Mouse (Mus musculus) left cerebral cortex, adult 9 months (tissue): ENCODE measurements around the gene Gm16867.
"Not testable (repeated sequence)": the region's sequence is repeated elsewhere in the genome, so short reads cannot be mapped to it uniquely, and the experiment has no call there.

Experiments used
- DNase-seq, 2 experiments: peaks; one replicate each; pipeline ENCODE4 v3.0.0; 2022; ENCODE audit warnings: low spot score in 2 of 2

Gm16867 gene

DNA sequence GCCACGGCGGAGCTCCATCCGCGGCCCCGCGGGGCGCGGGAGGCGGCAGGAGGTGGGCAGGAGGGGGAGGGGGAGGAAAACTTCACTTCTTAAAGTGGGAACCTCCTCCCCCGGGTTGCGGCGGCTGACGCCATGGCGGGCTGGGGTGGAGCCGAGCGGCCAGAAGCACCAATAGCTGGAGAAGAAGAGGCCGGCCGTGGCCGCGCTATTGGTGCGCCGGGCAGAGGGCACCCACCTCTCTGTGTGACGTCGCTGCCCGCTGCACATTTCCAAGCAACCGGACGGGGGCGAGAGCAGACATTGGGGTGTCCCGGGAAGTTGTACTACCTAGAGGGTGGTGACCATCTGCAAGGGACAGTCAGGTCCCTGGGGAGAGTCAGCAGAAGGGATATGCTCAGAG, at the start of gene Gm16867:
TSS of gene Gm16867 (minus strand) at position 189 of the 400 bp plus-strand sequence.
- not testable (repeated sequence) for DNase-seq

DNA sequence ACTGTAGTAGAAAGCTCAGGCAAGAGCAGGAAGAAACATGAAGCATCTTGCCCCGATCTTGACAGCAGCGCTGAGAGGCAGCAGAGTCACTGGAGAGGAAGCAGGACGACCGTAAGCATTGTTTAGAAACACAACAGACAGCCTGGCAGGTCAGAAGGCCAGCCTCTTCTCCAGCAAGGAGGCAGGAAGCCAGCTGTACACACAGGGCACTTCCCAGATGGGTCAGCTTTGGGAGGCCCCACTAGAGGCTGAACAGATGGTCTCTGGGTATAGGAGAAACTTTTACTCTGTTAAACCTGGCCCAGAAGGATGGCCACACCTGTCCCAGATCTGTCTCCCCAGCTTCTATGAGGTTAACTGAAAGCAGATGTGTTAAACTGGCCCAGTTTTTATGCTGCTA, 44.1 kb upstream of the Gm16867 start:
- DNase-seq, result not testable (repeated sequence)

DNA sequence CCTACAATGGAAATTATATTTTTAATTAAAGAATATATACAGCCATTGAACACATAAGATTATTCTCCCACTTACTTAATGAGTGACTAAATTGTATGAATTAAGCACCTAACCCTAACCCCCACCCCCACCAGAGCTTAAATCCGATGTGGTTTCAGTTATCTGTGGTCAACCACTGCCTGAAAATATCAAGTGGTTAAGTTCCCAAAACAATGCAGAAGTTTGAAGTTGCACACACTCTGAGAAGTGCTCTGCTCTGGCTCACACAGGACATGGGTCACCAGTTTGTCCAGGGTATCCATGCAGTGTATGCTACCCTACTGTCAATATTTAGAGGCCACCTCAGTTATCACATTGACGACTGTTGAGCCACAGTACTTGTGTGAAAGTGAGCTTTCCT, 41.9 kb upstream of the Gm16867 start:
- DNase-seq, result not testable (repeated sequence)

DNA sequence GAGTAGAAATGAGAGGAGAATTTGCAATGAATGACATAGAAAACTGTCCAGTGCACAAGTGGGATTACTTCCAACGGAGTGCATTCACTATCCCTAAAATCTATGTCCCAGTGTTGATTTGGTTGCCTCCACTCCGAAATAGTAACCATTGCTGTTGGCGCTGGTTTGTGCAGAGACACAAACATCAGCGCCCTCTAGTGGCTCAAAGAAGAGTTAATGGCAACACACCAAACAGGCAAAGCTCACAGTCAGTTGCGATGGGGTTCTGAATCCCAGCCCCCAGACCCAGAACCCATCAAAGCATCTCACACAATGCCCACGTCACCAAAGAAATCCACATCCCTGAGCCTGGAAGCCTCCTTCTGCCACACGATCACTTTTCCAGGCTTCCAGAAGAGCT, 40.9 kb upstream of the Gm16867 start:
- DNase-seq, result not testable (repeated sequence)

DNA sequence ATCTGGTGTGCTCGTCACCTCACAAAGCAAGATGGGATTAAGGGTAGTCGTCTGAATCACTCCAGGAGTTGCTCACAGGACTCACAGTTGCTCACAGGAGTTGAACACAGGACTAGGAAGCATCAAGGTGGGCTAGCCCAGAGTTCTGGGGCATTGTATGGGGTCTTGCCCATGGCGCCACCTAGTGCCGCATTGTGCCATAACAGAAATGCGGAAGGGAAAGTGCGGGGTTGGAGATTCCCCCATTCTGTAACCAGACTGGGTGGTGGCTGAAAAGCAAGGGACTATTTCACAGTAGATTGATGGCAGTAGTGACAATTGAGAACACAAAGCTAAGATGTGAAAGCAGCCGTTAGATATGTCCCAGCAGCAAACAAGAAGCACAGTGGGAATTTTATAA, 39.5 kb upstream of the Gm16867 start:
- DNase-seq, result not testable (repeated sequence)

DNA sequence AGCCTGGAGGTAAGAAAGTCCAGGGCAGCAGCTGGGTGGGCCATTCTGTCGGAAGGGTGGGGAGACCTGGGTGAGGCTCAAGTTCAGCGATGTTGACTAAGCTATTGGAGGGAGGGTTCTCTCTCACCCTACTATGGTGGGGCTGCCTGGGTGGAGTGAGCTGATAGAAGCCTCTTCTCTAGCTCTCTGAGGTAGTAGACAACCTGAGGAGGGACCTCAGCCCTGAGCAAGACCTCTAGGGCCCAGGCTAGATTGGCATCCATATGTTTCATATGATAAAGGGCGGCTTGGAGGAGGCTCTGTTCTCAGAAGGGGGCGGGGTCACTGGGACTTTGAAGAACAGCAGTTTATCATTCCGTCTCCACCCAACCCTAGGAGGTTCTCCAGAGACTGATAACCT, 37.0 kb upstream of the Gm16867 start:
- not testable (repeated sequence) for DNase-seq

DNA sequence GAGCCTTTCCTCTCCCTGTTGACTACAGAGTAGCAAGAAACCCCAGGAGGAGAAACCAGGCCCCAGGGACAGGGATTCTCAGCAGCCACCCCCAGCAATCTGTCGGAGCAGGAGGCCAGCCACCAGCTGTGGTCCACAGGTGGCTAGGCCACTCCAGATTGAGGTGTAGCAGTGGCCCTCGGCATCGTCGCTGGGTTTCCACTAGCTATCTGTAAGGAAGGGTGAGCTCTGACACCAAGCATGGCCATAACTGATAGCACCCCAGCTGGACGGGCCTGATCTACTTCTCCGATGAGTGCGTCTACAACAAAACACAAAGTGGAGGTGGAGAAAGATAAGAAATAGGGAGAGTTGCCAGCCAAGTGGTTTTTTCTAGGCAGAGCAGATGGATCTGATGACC, 33.4 kb upstream of the Gm16867 start:
- not testable (repeated sequence) for DNase-seq

DNA sequence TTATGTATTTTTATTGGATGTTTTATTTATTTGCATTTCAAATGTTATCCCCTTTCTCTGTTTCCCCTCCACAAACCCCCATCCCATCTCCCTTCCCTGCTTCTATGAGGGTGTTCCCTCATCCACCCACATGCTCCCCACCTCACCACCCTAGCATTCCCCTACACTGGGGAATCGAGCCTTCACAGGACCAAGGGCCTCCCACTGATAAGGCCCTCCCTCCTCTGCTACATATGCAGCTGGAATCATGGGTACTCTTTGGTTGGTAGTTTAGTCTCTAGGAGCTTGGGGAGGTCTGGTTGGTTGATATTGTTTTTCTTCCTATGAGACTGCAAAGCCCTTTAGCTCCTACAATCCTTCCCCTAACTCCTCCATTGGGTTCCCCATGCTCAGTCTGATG, 23.0 kb upstream of the Gm16867 start:
- DNase-seq, result not testable (repeated sequence)

DNA sequence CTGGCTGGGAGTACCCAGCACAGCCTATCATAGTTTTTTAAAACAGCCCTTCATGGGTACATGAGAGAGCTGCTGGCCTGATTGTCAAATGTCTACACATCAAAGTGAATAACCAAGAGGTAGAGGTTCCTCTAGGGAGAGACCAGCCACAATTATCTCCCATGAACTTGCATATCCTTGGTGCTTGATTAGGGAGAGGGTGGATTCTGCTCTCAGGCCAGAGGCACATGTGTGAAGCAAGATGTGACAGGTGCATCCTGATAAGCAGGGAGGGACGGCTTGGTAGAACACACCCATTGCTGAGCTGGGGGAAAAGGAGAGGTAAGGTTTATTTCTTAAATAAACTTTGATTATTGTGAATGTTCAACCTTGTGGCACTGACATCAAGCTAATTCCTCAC, 19.8 kb upstream of the Gm16867 start:
- not testable (repeated sequence) for DNase-seq

DNA sequence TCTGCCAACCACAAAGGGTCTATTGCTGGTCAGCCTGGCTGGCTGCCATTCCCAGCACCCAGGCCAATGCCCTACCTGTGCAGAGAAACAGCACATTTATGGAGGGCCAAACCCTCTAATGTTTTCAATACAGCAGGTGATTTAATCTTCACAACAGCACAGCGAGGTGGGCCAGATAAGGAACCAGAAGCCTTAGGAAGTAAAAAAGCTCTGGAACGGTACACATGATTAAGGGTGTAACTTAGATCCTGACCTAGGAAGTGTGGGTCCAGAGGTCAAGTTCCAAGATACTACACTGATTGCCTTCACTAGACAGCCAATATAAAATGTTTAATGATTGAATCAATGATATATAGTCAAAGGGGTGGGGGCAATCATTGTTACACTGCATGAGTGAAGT, 17.6 kb upstream of the Gm16867 start:
- DNase-seq, result not testable (repeated sequence)

DNA sequence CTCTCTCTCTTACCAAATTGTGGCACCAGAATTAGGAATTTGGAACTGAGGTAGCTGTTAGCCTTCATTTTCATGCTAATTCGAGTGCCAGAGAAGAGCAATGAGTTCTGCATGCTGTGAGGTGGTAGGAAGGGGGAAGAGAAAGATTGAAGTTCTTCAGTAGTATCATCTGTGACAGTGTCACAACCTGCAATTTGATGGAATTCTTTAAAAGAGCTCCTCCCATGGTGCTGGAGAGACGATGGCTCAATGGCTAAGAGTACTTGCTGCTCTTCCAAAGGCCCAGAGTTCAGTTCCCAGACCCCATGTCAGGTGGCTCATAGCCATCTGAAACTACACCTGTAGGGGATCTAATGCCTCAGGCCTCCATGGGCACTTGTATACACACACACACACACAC, 9.3 kb upstream of the Gm16867 start, which contains the start of gene Gm27179:
TSS of gene Gm27179 (minus strand) at position 101 of the 400 bp plus-strand sequence.
- not testable (repeated sequence) for DNase-seq

DNA sequence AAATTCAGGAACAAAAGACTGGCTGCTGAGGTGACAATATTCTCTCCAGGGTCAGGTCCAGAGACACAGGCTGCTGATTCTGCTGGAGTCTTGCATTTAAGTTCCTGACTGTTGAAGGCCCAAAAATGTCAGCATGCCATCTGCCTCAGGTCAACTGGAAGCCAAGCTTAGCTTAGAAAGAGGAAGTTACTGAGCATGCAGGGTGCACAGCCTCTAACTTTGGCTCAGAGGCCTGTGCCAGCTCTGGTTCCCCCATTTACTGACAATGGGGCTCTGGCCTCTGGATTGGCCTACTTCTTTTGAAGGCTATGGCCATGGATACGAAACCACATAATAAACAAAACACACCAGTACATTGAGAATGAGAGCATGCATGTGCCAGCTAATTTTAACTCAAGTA, 3.8 kb upstream of the Gm16867 start:
- not testable (repeated sequence) for DNase-seq

DNA sequence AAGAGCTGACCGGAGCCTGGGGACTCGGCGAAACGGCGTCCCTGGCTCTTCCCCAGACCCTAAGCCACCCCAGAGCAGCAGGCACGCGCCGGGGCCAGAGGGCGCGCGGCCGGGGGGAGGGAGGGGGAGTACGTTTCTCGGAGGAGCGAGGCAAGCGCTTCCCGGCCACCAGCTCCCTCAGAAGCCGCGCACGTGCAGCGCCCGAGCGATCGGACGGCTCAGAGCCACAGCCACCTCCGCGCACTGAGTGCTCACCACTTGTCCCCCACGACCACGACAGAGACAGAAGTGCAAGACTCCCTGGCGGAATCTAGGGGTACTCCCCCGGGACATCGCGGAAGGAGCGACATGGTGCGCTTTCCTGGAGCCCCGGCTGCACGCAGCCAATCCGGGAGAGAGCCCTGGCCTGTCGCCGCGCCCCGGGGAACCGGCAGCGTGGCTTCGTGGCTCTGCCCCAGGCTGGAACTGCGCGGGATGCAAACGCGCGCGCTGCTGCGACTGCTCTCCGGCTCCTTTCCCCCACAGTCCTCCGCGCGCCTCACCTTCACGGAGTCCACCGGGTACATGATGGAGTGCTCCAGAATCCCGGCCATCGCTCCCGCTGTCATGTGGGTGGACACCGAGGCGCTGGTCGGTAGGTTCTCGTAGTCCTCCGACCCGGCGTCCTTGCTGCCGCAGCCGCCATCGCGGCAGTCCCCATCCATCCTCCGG, 567 bp downstream of the Gm16867 start:
- DNase-seq, result not testable (repeated sequence)

DNA sequence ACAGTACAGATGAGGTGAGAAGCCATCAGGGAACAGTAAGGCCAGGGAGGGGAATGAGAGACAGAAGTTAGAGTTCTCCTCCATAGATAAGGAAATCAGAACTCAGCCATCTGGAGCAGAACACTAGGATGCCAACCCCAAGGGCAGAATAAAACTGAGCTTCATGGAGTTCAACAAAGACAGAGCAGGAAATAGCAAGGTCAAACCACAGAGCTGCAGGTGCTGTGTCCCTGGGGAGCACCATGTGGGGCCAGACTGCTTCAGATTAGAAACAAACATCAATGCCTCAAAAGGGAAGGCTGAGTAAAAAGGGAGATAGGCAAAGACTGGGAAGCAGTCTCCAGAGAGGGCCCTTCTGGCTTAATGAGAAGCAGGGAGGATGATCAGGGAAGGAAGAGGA, 6.9 kb downstream of the Gm16867 start:
- not testable (repeated sequence) for DNase-seq

DNA sequence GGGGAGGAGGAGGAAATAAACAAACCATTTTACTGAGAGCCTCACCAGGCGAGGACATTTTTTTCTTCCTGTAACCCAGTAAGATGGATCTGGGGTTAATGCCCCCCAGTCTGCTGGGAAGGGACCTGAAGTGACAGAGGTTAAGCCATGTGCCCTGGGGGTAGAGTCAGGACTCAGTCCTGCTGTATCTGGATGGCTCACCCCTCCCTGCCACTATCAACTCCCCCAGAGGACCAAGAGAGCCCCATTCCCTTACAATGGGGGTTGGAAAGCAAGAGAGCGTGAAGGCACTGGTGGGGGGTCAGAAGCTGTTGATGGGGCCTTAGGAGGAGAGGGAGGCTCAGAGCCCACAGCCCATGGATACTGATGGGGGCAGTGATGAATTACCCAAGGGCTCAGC, 8.2 kb downstream of the Gm16867 start:
- not testable (repeated sequence) for DNase-seq

DNA sequence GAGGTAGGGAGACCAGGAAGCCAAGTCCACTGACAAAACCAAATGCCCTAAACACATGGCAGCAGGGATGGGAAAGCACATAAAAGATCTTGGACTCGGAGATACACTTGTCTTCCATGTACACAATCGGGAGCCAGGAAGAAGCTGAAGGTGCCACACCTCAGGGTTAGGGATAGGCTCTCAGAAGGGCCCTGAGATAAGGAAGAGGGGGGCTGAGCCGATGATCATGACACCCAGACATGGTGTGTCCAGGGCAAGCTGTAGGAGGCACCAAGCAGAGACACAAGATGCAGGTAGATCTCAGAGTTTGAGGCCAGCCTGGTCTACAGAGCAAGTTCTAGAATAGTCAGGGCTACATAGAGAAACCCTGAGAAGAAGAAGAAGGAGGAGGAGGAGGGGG, 8.6 kb downstream of the Gm16867 start:
- not testable (repeated sequence) for DNase-seq

DNA sequence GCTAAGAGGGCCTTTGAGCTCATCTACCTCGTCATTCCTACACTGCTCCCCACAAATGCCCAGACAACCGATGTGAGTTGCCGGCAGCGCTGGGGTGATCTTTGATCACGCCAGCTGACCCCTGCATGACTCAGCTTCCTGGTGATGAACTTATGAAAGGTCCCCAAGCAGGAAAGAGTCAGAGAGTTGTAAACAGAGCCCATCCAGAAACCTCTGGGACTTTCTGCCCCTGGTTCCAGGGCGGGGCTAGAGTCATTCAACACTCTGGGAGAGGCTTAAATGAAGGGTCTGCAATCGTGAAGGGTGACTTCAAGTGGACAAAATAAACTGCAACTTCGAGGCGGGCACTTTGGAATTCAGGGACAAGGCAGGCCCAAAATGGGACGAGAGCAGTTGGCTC, 15.2 kb downstream of the Gm16867 start:
- DNase-seq, result not testable (repeated sequence)

DNA sequence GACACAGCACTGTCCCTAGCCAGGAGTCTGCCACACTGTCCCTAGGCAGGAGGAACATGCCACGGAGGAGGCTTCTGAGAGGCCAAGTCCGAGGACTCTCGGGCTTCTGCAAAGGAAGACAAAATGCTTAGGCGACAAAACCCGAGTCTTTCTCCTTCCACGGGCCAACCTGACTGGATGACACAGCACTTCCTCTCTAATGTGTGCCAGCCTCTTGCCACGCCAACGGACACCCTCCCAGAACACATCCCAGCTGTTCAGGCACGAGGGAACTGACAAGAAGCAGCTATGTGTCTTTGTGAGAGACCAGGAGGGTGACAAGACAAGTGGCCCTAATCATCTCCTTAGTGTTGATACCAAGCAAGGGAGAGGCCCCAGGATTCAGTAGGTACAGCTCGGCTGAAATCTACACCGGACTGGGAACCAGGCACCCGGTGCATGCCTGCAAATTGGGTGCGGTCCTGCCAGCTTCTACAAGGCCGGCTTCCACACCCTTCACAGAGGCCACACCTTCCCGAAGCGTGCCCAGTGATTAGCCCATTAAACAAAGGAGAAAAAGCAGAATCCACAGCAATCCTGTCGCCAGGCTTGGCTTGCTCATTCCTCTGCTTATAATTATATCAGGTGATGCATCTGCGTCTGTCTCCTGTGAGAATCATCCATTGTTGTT, 17.6 kb downstream of the Gm16867 start:
- DNase-seq, result not testable (repeated sequence)

DNA sequence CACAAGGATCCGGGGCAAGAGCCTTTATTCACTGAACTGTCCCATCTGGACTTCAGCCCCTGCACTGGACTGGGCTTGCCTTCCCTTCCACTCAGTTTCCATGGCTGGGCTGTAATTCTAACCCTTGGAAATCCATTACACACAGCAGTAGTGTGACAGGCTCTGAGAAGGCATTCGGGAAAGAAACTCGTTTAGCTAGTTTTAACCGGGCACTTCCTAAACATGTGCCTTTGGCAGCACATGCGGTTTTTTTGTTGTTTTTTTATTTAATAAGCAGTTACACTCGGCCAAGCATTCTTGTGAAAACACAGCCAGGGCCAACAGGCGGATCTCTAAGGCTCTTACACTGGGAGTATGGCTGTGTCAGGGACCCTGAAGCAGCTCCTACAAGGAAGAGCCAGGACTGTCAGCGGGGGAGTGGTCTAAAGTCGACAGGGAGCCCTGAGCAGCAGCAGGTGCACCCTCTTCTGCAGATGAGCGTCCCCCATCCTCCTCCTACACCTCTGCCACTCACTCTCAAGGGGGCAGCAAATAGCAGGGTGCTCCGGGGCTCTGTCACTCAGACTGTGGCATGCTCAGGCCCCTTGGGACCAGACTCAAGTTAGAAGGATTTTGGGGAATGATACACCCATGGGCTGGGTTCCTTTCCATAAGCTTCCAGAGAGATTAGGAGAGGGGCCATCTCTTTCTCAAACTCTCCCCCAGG, 29.1 kb downstream of the Gm16867 start:
- not testable (repeated sequence) for DNase-seq

DNA sequence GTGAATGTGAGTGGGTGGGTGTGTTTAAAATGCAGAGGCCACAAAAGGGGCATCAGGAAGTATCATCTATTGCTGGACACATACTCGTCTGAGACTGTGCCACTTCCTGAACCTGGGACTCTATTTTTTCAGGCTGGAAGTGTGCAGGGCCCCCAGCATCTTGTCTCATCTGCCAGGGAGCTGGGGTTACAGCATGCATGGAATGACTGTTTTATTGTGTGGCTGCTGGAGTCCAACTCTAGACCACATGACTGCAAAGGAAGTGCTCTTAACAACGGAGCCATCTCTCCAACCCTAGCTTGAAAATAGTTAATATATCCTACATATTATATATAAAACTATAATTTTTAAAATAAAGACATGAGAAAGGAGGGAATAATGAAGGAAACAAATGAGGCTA, 29.8 kb downstream of the Gm16867 start:
- DNase-seq, result not testable (repeated sequence)

DNA sequence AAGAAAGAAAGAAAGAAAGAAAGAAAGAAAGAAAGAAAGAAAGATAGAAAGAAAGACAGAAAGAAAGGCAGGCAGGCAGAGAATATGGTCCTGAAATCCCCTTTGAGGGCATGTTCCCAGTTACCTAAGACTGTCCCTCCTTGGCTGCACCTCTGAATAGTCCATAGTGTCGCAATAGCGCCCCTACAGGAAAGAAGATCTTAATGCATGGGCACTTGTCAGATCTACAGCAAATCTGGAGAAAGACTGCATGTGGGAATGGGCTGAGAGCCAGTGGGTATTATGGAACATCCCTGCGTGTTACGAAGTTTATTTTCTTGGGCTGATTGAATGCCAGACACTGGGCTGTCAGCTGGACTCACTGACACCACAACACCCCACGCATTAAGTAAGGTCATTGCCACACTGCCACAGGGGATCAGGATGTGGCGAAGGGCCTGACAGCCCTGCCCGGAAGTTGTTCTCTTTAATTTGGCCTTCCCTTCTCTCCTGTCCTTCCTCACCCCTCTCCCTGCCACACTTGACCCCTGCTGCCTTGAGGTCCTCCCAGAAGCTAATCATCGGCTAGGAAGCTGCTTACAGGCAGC, 32.9 kb downstream of the Gm16867 start:
- not testable (repeated sequence) for DNase-seq
